Mouse (Mus musculus) olfactory bulb, adult 2 months (tissue): ENCODE results near the gene Gpr18. TPM values are rescaled to one million over a fixed set of nuclear protein-coding genes. Genes with fewer than 3 reads are reported as not detected.

Experiments
- H3K27ac ChIP-seq: fragments of 200-500 bp; 2 replicates; pipeline ENCODE4 v1.5.1; 2012; ENCODE audit warnings: low read depth, low read length; ENCODE audit not compliant: insufficient read depth
- H3K4me1 ChIP-seq: fragments of 200-500 bp; 2 replicates; pipeline ENCODE4 v1.6.1; 2012; ENCODE audit warnings: low read length; ENCODE audit not compliant: control insufficient read depth, insufficient read depth
- H3K4me3 ChIP-seq: fragments of 200-500 bp; 2 replicates; pipeline ENCODE4 v1.5.1; 2012; ENCODE audit warnings: mild to moderate bottlenecking, low read depth, low read length, moderate library complexity; ENCODE audit not compliant: insufficient read depth
- CTCF ChIP-seq: fragments of 200-500 bp; IDR thresholded peaks from 2 replicates; pipeline ENCODE4 v1.5.1; 2012; ENCODE audit warnings: low read depth, mild to moderate bottlenecking, low read length, moderate library complexity; ENCODE audit not compliant: insufficient read depth
- POLR2A ChIP-seq: fragments of 200-500 bp; IDR thresholded peaks from 2 replicates; pipeline ENCODE4 v1.6.1; 2012; ENCODE audit warnings: mild to moderate bottlenecking, low read depth, low read length, moderate library complexity; ENCODE audit not compliant: insufficient read depth
- WGBS: fragments of 180-500 bp; shearing (Covaris S2); methylation state at CpG from one replicate; pipeline ENCODE4 v1.1.7; 2018; 5-methylcytosine and 5-hydroxymethylcytosine counted together
- polyA plus RNA-seq: library from polyadenylated mRNA; stranded (reverse); fragments of >200 nt; gene quantifications from 2 replicates; pipeline ENCODE4 v1.2.4, GENCODE M21; 2012; ENCODE audit warnings: low replicate concordance; ENCODE audit not compliant: missing spikeins, insufficient read depth, insufficient read length

Gene Gpr18
- polyA plus RNA-seq, 1 experiment, result not detected

GRCm38 (mm10) chr14:121952046-121952400 lies 36.4 kb upstream of the Gpr18 start:
- Histone ChIP-seq H3K4me3 (no peak overlapping the region), H3K4me1 (no peaks in the 10 kb centered on the region; the same call in 1 of the 2 replicates), H3K27ac (no peak overlapping the region)
- TF ChIP-seq POLR2A (no peak), CTCF (no peak)
- WGBS, result 97% methylated on average over 5 of the region's 5 CpGs

- no peak for TF ChIP-seq CTCF
- TF ChIP-seq POLR2A, result no peak
- no peaks in the 10 kb centered on the region; the same call in 1 of the 2 replicates for H3K4me1 ChIP-seq
- H3K4me3 ChIP-seq, result no peak overlapping the region
- no peak overlapping the region for H3K27ac ChIP-seq
- 97% methylated on average over 2 of the region's 2 CpGs for WGBS
These were observed 35.9 kb upstream of the Gpr18 start for GRCm38 (mm10) chr14:121951399-121952045.

- H3K4me1 ChIP-seq, result peaks cover 3% of the 10 kb centered on the region; the same call in 1 of the 2 replicates
- WGBS, result 90% methylated on average over 5 of the region's 5 CpGs
- no peak overlapping the region for H3K27ac ChIP-seq
- TF ChIP-seq POLR2A (no peak), CTCF (no peak)
- no peak overlapping the region for H3K4me3 ChIP-seq
These were observed 34.3 kb upstream of the Gpr18 start for GRCm38 (mm10) chr14:121949897-121950296.

- Histone ChIP-seq H3K4me1 (peaks cover 3% of the 10 kb centered on the region; the same call in 1 of the 2 replicates), H3K27ac (no peak overlapping the region), H3K4me3 (no peak overlapping the region)
- WGBS, result 99% methylated on average over 3 of the region's 3 CpGs
- TF ChIP-seq POLR2A, result no peak
- TF ChIP-seq CTCF, result no peak
These were observed 33.9 kb upstream of the Gpr18 start for GRCm38 (mm10) chr14:121949436-121949835.

- 93% methylated on average over 3 of the region's 3 CpGs for WGBS
These were observed 32.4 kb upstream of the Gpr18 start for GRCm38 (mm10) chr14:121947966-121948365.

GRCm38 (mm10) chr14:121947201-121947760 lies 31.7 kb upstream of the Gpr18 start:
- Histone ChIP-seq H3K4me1 (peaks cover 3% of the 10 kb centered on the region; the same call in 1 of the 2 replicates), H3K4me3 (no peak overlapping the region), H3K27ac (no peak overlapping the region)
- TF ChIP-seq POLR2A, result no peak
- TF ChIP-seq CTCF, result no peak
- WGBS, result 67% methylated on average over 8 of the region's 8 CpGs

More at GRCm38 (mm10) chr14:121947966-121948365, 32.4 kb upstream of the Gpr18 start:
- peaks cover 3% of the 10 kb centered on the region; the same call in 1 of the 2 replicates for H3K4me1 ChIP-seq
- no peak overlapping the region for H3K27ac ChIP-seq
- TF ChIP-seq POLR2A (no peak), CTCF (no peak)
- H3K4me3 ChIP-seq, result no peak overlapping the region

GRCm38 (mm10) chr14:121946728-121947127 lies 31.1 kb upstream of the Gpr18 start:
- 46% methylated on average over 8 of the region's 8 CpGs for WGBS
- Histone ChIP-seq H3K27ac (no peak overlapping the region), H3K4me3 (no peak overlapping the region), H3K4me1 (peaks cover 3% of the 10 kb centered on the region; the same call in 1 of the 2 replicates)
- no peak for TF ChIP-seq POLR2A
- no peak for TF ChIP-seq CTCF

- peaks cover 3% of the 10 kb centered on the region; the same call in 1 of the 2 replicates for H3K4me1 ChIP-seq
- no peak overlapping the region for H3K27ac ChIP-seq
- WGBS, result 84% methylated on average over 5 of the region's 5 CpGs
- no peak overlapping the region for H3K4me3 ChIP-seq
- TF ChIP-seq CTCF (no peak), POLR2A (no peak)
These were observed 30.6 kb upstream of the Gpr18 start for GRCm38 (mm10) chr14:121946131-121946530.

- WGBS, result 93% methylated on average over 3 of the region's 3 CpGs
- H3K27ac ChIP-seq, result no peak overlapping the region
- no peak overlapping the region for H3K4me3 ChIP-seq
- TF ChIP-seq POLR2A (no peak), CTCF (no peak)
- H3K4me1 ChIP-seq, result no peaks in the 10 kb centered on the region
These were observed 24.0 kb upstream of the Gpr18 start for GRCm38 (mm10) chr14:121939582-121939981.
